Mouse (Mus musculus) brown adipose tissue, adult 24 weeks (tissue): ENCODE measurements around the gene Sdhaf3. TPM values are rescaled to one million over a fixed set of nuclear protein-coding genes. Genes with fewer than 3 reads are reported as not detected.

Experiments used
- H3K27ac ChIP-seq: fragments of 200-500 bp; replicated peaks from 2 replicates; pipeline ENCODE4 v1.5.1; 2012; ENCODE audit warnings: low read depth, mild to moderate bottlenecking, low read length
- H3K4me1 ChIP-seq: fragments of 200-500 bp; 2 replicates; pipeline ENCODE4 v1.6.1; 2012; ENCODE audit warnings: low read length, mixed read lengths; ENCODE audit not compliant: control insufficient read depth, insufficient read depth, insufficient read length
- H3K4me3 ChIP-seq: fragments of 200-500 bp; 2 replicates; pipeline ENCODE4 v1.5.1; 2012; ENCODE audit warnings: low read depth, mild to moderate bottlenecking, low read length, moderate library complexity; ENCODE audit not compliant: insufficient read depth
- polyA plus RNA-seq: library from polyadenylated mRNA; stranded (reverse); fragments of >200 nt; gene quantifications from 2 replicates; pipeline ENCODE4 v1.2.4, GENCODE M21; 2012; ENCODE audit not compliant: missing spikeins, insufficient read depth, insufficient read length

Sdhaf3 gene
- polyA plus RNA-seq, 1 experiment = 12.8 TPM

- Histone ChIP-seq H3K4me3 (no peak overlapping the region), H3K4me1 (no peaks in the 10 kb centered on the region), H3K27ac (no peak overlapping the region)
Observed at GRCm38 (mm10) chr6:6997956-6998355, 42.2 kb downstream of the Sdhaf3 start.

- Histone ChIP-seq H3K4me3 (no peak overlapping the region), H3K27ac (no peak overlapping the region), H3K4me1 (no peaks in the 10 kb centered on the region)
Observed at GRCm38 (mm10) chr6:6999015-6999414, 43.2 kb downstream of the Sdhaf3 start.

GRCm38 (mm10) chr6:7003085-7003484, 47.3 kb downstream of the Sdhaf3 start:
- H3K4me3 ChIP-seq = no peak overlapping the region
- no peaks in the 10 kb centered on the region for H3K4me1 ChIP-seq
- H3K27ac ChIP-seq = no peak overlapping the region

GRCm38 (mm10) chr6:7004005-7004404, 48.2 kb downstream of the Sdhaf3 start:
- Histone ChIP-seq H3K27ac (no peak overlapping the region), H3K4me3 (no peak overlapping the region), H3K4me1 (no peaks in the 10 kb centered on the region)

GRCm38 (mm10) chr6:7038087-7038486, 82.3 kb downstream of the Sdhaf3 start:
- Histone ChIP-seq H3K4me1 (no peaks in the 10 kb centered on the region), H3K27ac (no peak overlapping the region), H3K4me3 (no peak overlapping the region)

GRCm38 (mm10) chr6:7038835-7039234, 83.0 kb downstream of the Sdhaf3 start:
- Histone ChIP-seq H3K4me3 (no peak overlapping the region), H3K4me1 (no peaks in the 10 kb centered on the region), H3K27ac (no peak overlapping the region)

GRCm38 (mm10) chr6:7041912-7042311, 86.1 kb downstream of the Sdhaf3 start:
- H3K27ac ChIP-seq = no peak overlapping the region
- no peaks in the 10 kb centered on the region for H3K4me1 ChIP-seq
- no peak overlapping the region for H3K4me3 ChIP-seq

- Histone ChIP-seq H3K27ac (no peak overlapping the region), H3K4me3 (no peak overlapping the region), H3K4me1 (no peaks in the 10 kb centered on the region)
Observed at GRCm38 (mm10) chr6:7062819-7063218, 107.0 kb downstream of the Sdhaf3 start.

- H3K4me1 ChIP-seq = no peaks in the 10 kb centered on the region
- H3K4me3 ChIP-seq = no peak overlapping the region
- no peak overlapping the region for H3K27ac ChIP-seq
Observed at GRCm38 (mm10) chr6:7068782-7069181, 113.0 kb downstream of the Sdhaf3 start.

- no peak overlapping the region for H3K4me3 ChIP-seq
- no peak overlapping the region for H3K27ac ChIP-seq
- H3K4me1 ChIP-seq = no peaks in the 10 kb centered on the region
Observed at GRCm38 (mm10) chr6:7069463-7069862, 113.7 kb downstream of the Sdhaf3 start.

GRCm38 (mm10) chr6:7082054-7082453, 126.2 kb downstream of the Sdhaf3 start:
- H3K27ac ChIP-seq = no peak overlapping the region
- H3K4me1 ChIP-seq = no peaks in the 10 kb centered on the region
- H3K4me3 ChIP-seq = no peak overlapping the region

- Histone ChIP-seq H3K4me3 (no peak overlapping the region), H3K4me1 (no peaks in the 10 kb centered on the region), H3K27ac (no peak overlapping the region)
Observed at GRCm38 (mm10) chr6:7082467-7083259, 126.9 kb downstream of the Sdhaf3 start.

- Histone ChIP-seq H3K4me3 (no peak overlapping the region), H3K4me1 (no peaks in the 10 kb centered on the region), H3K27ac (no peak overlapping the region)
Observed at GRCm38 (mm10) chr6:7083661-7084060, 127.9 kb downstream of the Sdhaf3 start.

- H3K27ac ChIP-seq = no peak overlapping the region
- no peak overlapping the region for H3K4me3 ChIP-seq
- no peaks in the 10 kb centered on the region for H3K4me1 ChIP-seq
Observed at GRCm38 (mm10) chr6:7084370-7084769, 128.6 kb downstream of the Sdhaf3 start.

- H3K4me1 ChIP-seq = no peaks in the 10 kb centered on the region
- H3K4me3 ChIP-seq = no peak overlapping the region
- H3K27ac ChIP-seq = no peak overlapping the region
Observed at GRCm38 (mm10) chr6:7085506-7085905, 129.7 kb downstream of the Sdhaf3 start.

- Histone ChIP-seq H3K4me3 (no peak overlapping the region), H3K27ac (no peak overlapping the region), H3K4me1 (no peaks in the 10 kb centered on the region)
Observed at GRCm38 (mm10) chr6:7092094-7092493, 136.3 kb downstream of the Sdhaf3 start.
